Mouse (Mus musculus) cerebellum, adult 2 months (tissue): ENCODE measurements around the gene Coil. TPM values are rescaled to one million over a fixed set of nuclear protein-coding genes. Genes with fewer than 3 reads are reported as not detected.

ENCODE experiments used
- DNase-seq, 2 experiments: peaks; one replicate each; pipeline ENCODE4 v3.0.0; 2021
- H3K27ac ChIP-seq: fragments of 200-500 bp; 2 replicates; pipeline ENCODE4 v1.5.1; 2012; ENCODE audit warnings: low read length, control low read depth, inconsistent platforms; ENCODE audit not compliant: insufficient read depth
- H3K27me3 ChIP-seq: fragments of 200-500 bp; 2 replicates; pipeline ENCODE4 v1.6.1; 2012; ENCODE audit warnings: inconsistent platforms, mild to moderate bottlenecking, low read length, moderate library complexity; ENCODE audit not compliant: control insufficient read depth, insufficient read depth
- H3K4me1 ChIP-seq: fragments of 200-500 bp; 2 replicates; pipeline ENCODE4 v1.6.1; 2011; ENCODE audit warnings: low read length; ENCODE audit not compliant: control insufficient read depth, insufficient read depth
- H3K4me3 ChIP-seq: fragments of 200-500 bp; replicated peaks from 2 replicates; pipeline ENCODE3; 2011; ENCODE audit warnings: mild to moderate bottlenecking, low read depth, low read length, control low read depth; ENCODE audit not compliant: insufficient read depth
- CTCF ChIP-seq: fragments of 200-500 bp; IDR thresholded peaks from 2 replicates; pipeline ENCODE4 v1.5.1; 2011; ENCODE audit warnings: low read depth, mild to moderate bottlenecking, control low read depth, low read length, moderate library complexity, borderline replicate concordance; ENCODE audit not compliant: insufficient read depth
- POLR2A ChIP-seq: fragments of 200-500 bp; IDR thresholded peaks from 2 replicates; pipeline ENCODE4 v1.6.1; 2011; ENCODE audit warnings: low read length, control low read depth, borderline replicate concordance; ENCODE audit not compliant: insufficient read depth
- WGBS: fragments of 180-500 bp; shearing (Covaris S2); methylation state at CpG from one replicate; pipeline ENCODE4 v1.1.7; 2018; 5-methylcytosine and 5-hydroxymethylcytosine counted together
- polyA plus RNA-seq: library from polyadenylated mRNA; depleted of rRNA; stranded (reverse); fragments of >200 nt; gene quantifications from 2 replicates; pipeline ENCODE4 v1.2.3, GENCODE M21; 2012

Coil gene
- polyA plus RNA-seq, 1 experiment = 22.3 TPM

DNA sequence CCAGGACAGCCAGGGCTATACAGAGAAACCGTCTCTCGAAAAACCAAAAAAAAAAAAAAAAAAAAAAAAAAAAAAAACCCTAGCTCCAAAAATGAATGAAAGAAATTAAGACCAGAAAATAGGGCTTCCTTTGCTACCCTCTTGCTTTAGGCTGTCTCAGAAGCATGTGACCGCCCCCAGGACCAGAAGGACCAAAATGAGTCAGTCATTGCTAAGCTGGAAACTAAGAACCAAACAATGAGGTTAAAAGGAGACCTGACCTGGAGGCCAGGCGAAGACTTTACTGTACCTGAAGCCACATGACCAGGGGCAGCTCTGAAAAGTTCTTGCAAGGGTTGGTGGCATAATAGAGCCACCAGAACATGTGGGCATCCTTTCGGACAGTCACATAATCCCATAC, 17.9 kb upstream of the Coil start:
- WGBS = 95% methylated on average over 5 of the region's 5 CpGs
- TF ChIP-seq CTCF = no peak
- TF ChIP-seq POLR2A = no peak
- no peak for DNase-seq

DNA sequence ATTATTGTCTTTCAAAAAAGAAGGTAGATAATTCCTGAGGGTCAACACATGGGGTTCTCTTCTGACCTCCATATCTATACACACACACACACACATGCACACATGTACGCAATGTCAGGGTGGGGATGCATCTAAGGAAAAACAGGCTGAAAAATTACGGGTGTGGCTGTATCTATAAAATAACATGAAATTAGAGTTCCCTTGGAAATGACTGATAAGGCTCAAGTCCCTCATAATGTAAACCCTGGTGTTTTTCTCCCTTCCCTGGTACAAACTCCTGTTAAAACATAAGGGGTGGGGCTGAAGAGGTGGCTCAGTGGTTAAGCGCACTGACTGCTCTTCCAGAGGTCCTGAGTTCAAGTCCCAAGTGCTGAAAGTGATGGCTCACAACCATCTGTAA, 16.5 kb upstream of the Coil start:
- no peak for DNase-seq
- WGBS = 92% methylated on average over 3 of the region's 3 CpGs
- TF ChIP-seq CTCF (no peak), POLR2A (no peak)
- H3K27ac ChIP-seq = no peak overlapping the region
- H3K4me1 ChIP-seq = no peaks in the 10 kb centered on the region
- no peaks in the 10 kb centered on the region for H3K27me3 ChIP-seq
- H3K4me3 ChIP-seq = no peak overlapping the region

More for the DNA sequence above, 17.9 kb upstream of the Coil start:
- no peaks in the 10 kb centered on the region for H3K4me1 ChIP-seq
- no peak overlapping the region for H3K4me3 ChIP-seq
- no peak overlapping the region for H3K27ac ChIP-seq
- H3K27me3 ChIP-seq = no peaks in the 10 kb centered on the region

DNA sequence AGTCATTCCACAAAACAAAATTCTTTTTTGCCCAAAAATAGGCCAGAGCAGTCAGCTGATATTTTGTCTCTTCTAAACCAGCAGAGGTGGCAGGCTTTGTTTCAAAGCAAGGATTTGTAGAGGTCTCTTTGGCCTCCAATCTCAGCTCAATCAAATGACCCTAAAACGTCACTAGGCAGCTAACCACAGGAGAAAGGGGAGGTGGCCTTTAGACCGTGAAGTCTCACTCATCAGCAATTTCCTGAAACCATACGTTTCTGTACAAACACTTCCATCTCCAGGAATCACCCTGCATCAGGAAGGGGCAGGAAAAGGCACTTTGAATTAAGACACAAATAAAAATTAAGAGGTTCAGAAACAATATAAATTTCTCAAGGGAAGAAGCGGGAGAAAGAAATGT, 15.2 kb upstream of the Coil start:
- Histone ChIP-seq H3K27me3 (no peaks in the 10 kb centered on the region), H3K4me1 (no peaks in the 10 kb centered on the region), H3K27ac (no peak overlapping the region), H3K4me3 (peak overlapping the region; percentile 93)
- WGBS = 3% methylated on average over 4 of the region's 4 CpGs
- peak in 1 of 2 experiments; percentile 39 for DNase-seq
- TF ChIP-seq CTCF (no peak), POLR2A (no peak)

DNA sequence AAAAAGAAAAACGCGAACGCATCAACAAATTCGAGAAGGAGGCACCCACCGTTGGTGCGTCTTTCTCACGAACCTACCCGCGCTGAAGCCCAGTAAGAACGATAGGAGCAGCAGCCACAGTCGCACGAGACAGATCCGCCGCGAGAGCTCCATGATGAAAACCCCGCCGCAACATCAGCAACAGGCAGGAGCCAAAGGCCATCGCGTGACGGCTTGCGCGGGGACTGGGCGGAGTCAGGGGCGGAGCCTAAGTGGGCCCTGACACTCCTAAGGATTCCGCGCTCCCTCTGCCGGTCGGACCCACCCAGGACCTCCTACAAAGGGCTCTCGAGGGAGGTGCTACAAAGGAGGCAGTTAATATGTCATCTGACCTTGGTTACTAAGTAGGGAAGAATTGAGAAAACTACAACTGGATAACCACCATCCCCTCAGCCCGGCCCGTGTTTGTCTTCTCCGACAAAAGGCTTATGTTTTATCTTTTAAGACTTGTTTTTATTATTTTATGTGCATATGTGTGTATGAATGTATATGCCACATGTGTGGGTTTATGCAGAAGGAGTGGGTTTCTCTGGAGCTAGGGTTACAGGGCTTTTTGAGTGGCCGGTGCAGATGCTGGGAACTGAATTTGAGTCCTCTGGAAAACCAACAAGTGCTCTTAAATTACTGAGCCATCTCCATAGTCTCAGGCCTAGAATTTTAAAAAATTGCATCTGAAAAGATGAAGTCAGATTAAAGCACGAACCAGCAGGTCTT, 14.7 kb upstream of the Coil start, which contains the start of gene Scpep1:
Gene Scpep1 (minus strand): TSS at position 249 of the 753 bp plus-strand sequence.
- WGBS = 5% methylated on average over 34 of the region's 34 CpGs

DNA sequence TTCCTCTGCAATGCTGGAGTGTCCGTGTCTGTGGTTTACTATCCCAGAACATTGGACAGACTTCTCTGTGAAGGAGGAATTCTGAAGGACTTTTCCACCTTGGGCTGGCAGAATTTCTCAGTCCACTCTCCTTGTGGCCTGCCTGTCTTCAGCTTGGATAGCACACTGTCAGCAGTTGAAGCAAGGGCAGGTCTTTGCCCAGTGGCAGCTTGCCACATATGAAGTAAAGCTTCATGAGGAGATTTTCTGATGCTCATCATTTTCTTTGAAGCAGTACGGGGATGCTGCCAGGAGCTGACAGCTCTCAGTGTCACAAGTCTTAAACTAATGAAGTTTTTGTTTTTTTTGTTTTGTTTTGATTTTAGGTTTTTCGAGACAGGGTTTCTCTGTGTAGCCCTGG, 11.2 kb upstream of the Coil start:
- Histone ChIP-seq H3K4me1 (no peaks in the 10 kb centered on the region), H3K4me3 (no peak overlapping the region), H3K27ac (no peak overlapping the region), H3K27me3 (no peaks in the 10 kb centered on the region)
- no peak for DNase-seq
- WGBS = 63% methylated on average over 3 of the region's 3 CpGs
- TF ChIP-seq CTCF = no peak
- TF ChIP-seq POLR2A = no peak

More for the DNA sequence above, 14.7 kb upstream of the Coil start, which contains the start of gene Scpep1:
- DNase-seq = peak; percentile 95 to 98
- Histone ChIP-seq H3K27me3 (no peaks in the 10 kb centered on the region), H3K27ac (no peak within 1 kb of the TSS), H3K4me3 (peak within 1 kb of the TSS; percentile 93), H3K4me1 (no peaks in the 10 kb centered on the region)
- TF ChIP-seq POLR2A (peak; percentile 69; the same call in 1 of the 2 replicates), CTCF (peak; percentile 76)

DNA sequence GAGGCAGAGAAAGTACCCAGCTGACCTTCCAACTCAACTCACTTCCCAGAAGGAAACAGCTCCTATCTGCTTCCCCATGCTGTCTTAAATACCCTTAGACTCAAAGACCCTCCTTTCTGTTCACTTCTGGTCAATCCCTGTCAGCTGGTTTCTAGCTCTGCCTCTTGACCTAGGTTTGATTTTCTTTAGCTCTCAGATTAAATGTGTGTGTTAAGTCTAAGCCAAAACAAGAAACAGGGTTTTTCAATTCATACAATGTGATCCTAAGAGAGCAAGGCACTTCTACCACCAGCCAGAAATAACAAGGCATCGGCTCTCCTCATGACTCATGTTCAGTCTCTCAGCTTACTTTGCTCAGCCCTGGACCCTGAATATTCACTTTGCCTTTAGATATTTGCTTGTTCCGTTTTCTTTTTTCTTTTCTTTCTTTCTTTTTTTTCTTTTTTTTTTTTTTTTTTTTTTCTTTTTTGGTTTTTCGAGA, 3.1 kb upstream of the Coil start, which contains the start of gene Elobl:
Gene Elobl (minus strand): TSS at position 51 of the 481 bp plus-strand sequence.
- WGBS = 71% methylated on average over 3 of the region's 3 CpGs
- TF ChIP-seq POLR2A (no peak), CTCF (no peak)

DNA sequence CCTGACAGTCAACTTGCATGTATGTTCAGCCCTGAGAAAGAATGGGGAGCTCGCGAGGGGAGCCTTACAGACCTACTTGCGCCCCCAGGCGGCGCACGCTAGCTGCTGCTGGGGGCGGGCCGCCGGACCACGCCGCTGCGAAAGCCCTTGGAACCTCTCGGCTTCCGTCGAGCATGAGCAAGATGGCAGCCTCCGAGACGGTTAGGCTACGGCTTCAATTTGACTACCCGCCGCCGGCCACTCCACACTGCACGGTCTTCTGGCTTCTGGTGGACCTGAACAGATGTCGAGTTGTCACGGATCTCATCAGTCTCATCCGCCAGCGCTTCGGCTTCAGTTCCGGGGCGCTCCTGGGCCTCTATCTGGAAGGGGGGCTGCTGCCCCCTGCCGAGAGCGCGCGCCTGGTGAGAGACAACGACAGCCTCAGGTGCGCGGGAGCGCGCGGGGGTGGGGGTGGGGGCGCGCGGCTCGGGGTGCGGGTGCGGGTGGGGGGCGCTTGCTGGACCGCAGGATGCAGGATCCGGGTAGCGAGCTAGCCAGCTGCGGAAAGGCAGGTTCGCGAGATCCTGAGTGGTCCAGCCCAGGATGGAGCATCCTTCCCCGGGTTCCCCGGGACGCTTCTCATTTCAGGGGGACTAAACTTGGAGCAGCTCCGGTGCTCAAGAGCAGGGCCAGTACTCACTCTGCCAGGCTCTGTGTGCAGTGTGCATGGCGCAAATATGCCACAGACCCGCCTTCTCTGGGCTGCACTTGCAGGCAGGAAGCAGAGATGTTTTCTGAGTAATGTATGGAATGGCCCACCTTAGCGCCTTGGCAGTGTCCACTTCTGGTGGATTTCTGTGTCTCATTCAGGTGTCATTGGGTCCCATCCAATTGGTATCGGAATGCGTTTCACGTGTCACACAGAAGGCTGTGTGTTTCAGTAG, 4.0 kb downstream of the Coil start:
- H3K4me1 ChIP-seq = no peaks in the 10 kb centered on the region; the same call in 1 of the 2 replicates
- TF ChIP-seq POLR2A (peak; percentile 53; the same call in 1 of the 2 replicates), CTCF (peak; percentile 81)
- H3K27ac ChIP-seq = 0 out of 2 replicates have a peak overlapping the region, but pooled peaks have one; percentile 16
- H3K27me3 ChIP-seq = no peaks in the 10 kb centered on the region
- DNase-seq = peak; percentile 93 to 94
- WGBS = under 1% methylated on average over 62 of the region's 62 CpGs
- H3K4me3 ChIP-seq = peak overlapping the region; percentile 82

More for the DNA sequence above, 3.1 kb upstream of the Coil start, which contains the start of gene Elobl:
- no peak for DNase-seq
- Histone ChIP-seq H3K4me1 (no peaks in the 10 kb centered on the region), H3K4me3 (no peak within 1 kb of the TSS), H3K27me3 (no peaks in the 10 kb centered on the region), H3K27ac (no peak within 1 kb of the TSS)
